Mouse (Mus musculus) intestine, embryonic 16.5 days (tissue): ENCODE results near the gene Polr2g. TPM values are rescaled to one million over a fixed set of nuclear protein-coding genes. Genes with fewer than 3 reads are reported as not detected.

ENCODE experiments used
- ATAC-seq: fragments of 200-750 bp; cut with Nextera tagmentation; 2 replicates; pipeline ENCODE4 v1.8.0; 2017; ENCODE audit warnings: moderate TSS enrichment, moderate library complexity
- H3K27ac ChIP-seq: fragments of 300-500 bp; sonication (generic); 2 replicates; pipeline ENCODE4 v1.5.1; 2014; ENCODE audit warnings: mild to moderate bottlenecking, low read length
- H3K27me3 ChIP-seq: fragments of 300-500 bp; sonication (generic); replicated peaks from 2 replicates; pipeline ENCODE4 v1.6.1; 2014; ENCODE audit warnings: low read length, control low read depth, mixed read lengths; ENCODE audit not compliant: control insufficient read depth, insufficient read depth
- H3K36me3 ChIP-seq: fragments of 300-500 bp; sonication (generic); 2 replicates; pipeline ENCODE4 v1.6.1; 2014; ENCODE audit warnings: low read length, control low read depth; ENCODE audit not compliant: control insufficient read depth, insufficient read depth
- H3K4me1 ChIP-seq: fragments of 300-500 bp; sonication (generic); 2 replicates; pipeline ENCODE4 v1.6.1; 2014; ENCODE audit warnings: low read length, control low read depth, mixed read lengths; ENCODE audit not compliant: control insufficient read depth, insufficient read depth
- H3K4me2 ChIP-seq: fragments of 300-500 bp; sonication (generic); 2 replicates; pipeline ENCODE4 v1.6.1; 2014; ENCODE audit warnings: low read depth, low read length, control low read depth
- H3K4me3 ChIP-seq: fragments of 300-500 bp; sonication (generic); 2 replicates; pipeline ENCODE4 v1.5.1; 2014; ENCODE audit warnings: mild to moderate bottlenecking, low read length
- H3K9ac ChIP-seq: fragments of 300-500 bp; sonication (generic); 2 replicates; pipeline ENCODE4 v1.6.1; 2014; ENCODE audit warnings: low read depth, low read length
- H3K9me3 ChIP-seq: fragments of 300-500 bp; sonication (generic); 2 replicates; pipeline ENCODE4 v1.6.1; 2016; ENCODE audit warnings: low read length, control low read depth; ENCODE audit not compliant: control insufficient read depth
- WGBS: fragments of 180-500 bp; shearing (Covaris S2); extraction: QIAGEN DNeasy Blood & Tissue Kit; methylation state at CpG from one replicate; pipeline ENCODE4 v1.1.7; 2014; 5-methylcytosine and 5-hydroxymethylcytosine counted together
- polyA plus RNA-seq: library from polyadenylated mRNA; unstranded; fragments of >200 nt; fragmentation: Nextera tagmentation; extraction: Ambion mirVana; gene quantifications from 2 replicates; pipeline ENCODE4 v1.2.1, GENCODE M21; 2015

Polr2g gene
- polyA plus RNA-seq, 1 experiment from 2014 or later, result 138 TPM

DNA sequence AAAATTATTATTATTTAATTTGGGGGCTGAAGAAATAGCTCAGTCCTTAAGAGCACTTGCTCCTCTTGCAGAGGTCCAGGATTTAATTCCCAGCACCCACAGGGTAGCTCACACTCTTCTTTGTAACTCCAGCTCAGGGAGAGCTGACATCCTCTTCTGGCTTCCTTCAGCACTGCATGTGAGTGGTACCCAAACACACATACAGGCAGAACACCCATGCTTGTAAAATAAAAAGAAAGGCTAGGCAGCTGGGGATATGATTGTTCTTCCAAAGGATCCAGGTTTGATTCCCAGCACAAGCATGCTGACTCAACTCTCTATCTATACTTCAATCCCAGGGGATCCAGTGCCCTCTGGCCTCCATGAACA is 554 bp upstream of the Polr2g start:
- H3K9ac ChIP-seq, result no peak overlapping the region; the same call in 1 of the 2 replicates
- ATAC-seq, result no peak
- no peaks in the 10 kb centered on the region for H3K9me3 ChIP-seq
- H3K27me3 ChIP-seq, result no peaks in the 10 kb centered on the region
- H3K4me3 ChIP-seq, result peak overlapping the region; percentile 72; the same call in 1 of the 2 replicates
- peaks cover 14% of the 10 kb centered on the region for H3K4me1 ChIP-seq
- H3K27ac ChIP-seq, result no peak overlapping the region
- peak overlapping the region; percentile 72; the same call in 1 of the 2 replicates for H3K4me2 ChIP-seq
- H3K36me3 ChIP-seq, result peaks cover 2% of the 10 kb centered on the region; the same call in 1 of the 2 replicates

DNA sequence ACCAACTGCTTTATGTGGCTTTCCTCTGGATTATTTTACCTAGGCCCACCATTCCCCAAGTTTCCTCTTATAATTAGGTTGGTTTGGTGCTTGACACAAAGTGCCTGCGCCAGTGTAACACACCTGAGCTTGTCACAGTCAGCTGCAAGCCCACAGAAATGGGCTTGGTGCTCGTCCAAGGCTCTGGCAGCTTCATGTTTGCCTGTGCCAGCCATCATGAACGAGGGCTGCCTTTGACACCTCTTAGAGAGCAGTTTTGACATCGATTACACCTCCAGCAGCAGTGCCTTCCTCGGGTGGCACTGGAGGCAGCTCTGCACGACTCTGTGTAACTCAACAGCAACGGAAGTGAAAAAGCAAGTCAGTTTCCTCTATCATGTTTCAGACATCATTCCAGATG is 8.2 kb downstream of the Polr2g start:
- Histone ChIP-seq H3K36me3 (peaks cover 15% of the 10 kb centered on the region), H3K27ac (no peak overlapping the region), H3K4me2 (no peak overlapping the region), H3K4me3 (no peak overlapping the region), H3K27me3 (no peaks in the 10 kb centered on the region), H3K9me3 (no peaks in the 10 kb centered on the region), H3K4me1 (peaks cover 3% of the 10 kb centered on the region; the same call in 1 of the 2 replicates), H3K9ac (no peak overlapping the region)
- WGBS, result 82% methylated on average over 7 of the region's 7 CpGs
- no peak for ATAC-seq

DNA sequence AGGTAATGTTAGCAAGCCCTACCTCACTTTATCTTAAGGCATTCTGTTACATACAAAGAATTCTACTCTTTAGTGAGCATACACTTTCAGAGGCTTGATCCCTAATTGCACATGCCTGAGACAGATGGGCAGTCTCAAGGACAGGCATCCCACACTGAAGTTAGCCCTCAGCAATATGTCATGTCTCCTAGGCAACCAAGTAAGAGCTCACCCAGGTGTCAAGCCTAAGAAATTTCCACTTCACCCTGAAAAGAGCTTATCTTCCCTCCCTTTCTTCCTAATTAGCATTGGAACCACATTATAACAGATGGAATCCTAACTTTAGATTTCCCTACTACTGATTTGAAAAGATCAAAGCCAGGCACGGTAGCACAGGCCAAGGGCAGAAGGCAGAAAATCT is 9.2 kb downstream of the Polr2g start:
- peaks cover 15% of the 10 kb centered on the region for H3K36me3 ChIP-seq
- no peak for ATAC-seq

GRCm38 (mm10) chr19:8788521-8788920 is 9.9 kb downstream of the Polr2g start:
- Histone ChIP-seq H3K27ac (no peak overlapping the region), H3K27me3 (no peaks in the 10 kb centered on the region), H3K9me3 (no peaks in the 10 kb centered on the region), H3K4me3 (no peak overlapping the region), H3K4me1 (peaks cover 3% of the 10 kb centered on the region; the same call in 1 of the 2 replicates), H3K4me2 (no peak overlapping the region), H3K36me3 (peaks cover 9% of the 10 kb centered on the region), H3K9ac (no peak overlapping the region)
- no peak for ATAC-seq
- WGBS, result 23% methylated on average over 3 of the region's 3 CpGs

More for the DNA sequence above, 9.2 kb downstream of the Polr2g start:
- WGBS, result 69% methylated on average over 1 of the region's 1 CpGs
- Histone ChIP-seq H3K27me3 (no peaks in the 10 kb centered on the region), H3K9me3 (no peaks in the 10 kb centered on the region), H3K4me3 (no peak overlapping the region), H3K4me1 (peaks cover 3% of the 10 kb centered on the region; the same call in 1 of the 2 replicates), H3K4me2 (no peak overlapping the region), H3K27ac (no peak overlapping the region), H3K9ac (no peak overlapping the region)

DNA sequence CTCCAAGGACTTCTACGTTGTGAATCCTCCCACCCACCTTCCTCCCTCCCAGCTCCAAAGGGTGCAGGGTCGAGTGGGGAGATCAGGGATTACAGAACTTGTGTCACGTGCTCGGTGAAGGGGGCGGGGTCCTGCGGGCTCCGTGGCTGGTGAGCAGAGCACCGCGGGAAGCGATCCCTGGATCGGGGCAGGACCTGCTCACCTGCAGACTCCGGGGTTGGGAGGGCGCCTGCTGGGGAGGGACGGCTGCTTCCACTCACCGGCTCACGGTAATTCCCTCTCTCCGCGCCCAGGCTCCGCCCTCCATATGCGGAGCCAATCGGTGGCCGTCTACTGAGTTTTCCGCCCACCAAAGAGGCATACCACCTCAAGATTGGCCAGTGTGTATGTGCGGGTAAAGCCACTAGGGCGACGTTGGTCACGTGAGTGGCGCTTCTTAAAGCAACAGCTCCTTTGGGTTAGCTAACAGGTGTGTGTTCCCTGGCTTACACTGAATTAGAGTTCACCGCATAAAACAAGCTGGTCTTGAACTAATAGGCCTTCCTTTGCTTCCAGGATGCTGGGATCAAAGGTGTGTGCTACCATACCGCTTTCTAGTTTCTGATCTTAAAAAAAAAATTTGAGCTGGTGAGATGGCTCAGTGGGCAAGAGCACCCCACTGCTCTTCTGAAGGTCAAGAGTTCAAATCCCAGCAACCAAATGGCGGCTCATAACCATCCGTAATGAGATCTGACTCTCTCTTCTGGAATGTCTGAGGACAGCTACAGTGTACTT is 12.2 kb downstream of the Polr2g start, which contains the start of gene Taf6l:
Gene Taf6l, minus strand, starts transcription at position 410 of the 774 bp plus-strand sequence.
- H3K4me2 ChIP-seq, result peak within 1 kb of the TSS; percentile 66
- H3K27ac ChIP-seq, result peak within 1 kb of the TSS; percentile 87
- no peaks in the 10 kb centered on the region for H3K9me3 ChIP-seq
- no peaks in the 10 kb centered on the region for H3K27me3 ChIP-seq
- under 1% methylated on average over 32 of the region's 32 CpGs for WGBS
- peak; percentile 99 for ATAC-seq
- H3K9ac ChIP-seq, result peak within 1 kb of the TSS; percentile 80
- H3K36me3 ChIP-seq, result peaks cover 11% of the 10 kb centered on the region; the same call in 1 of the 2 replicates
- peak within 1 kb of the TSS; percentile 77 for H3K4me3 ChIP-seq
- peaks cover 3% of the 10 kb centered on the region; the same call in 1 of the 2 replicates for H3K4me1 ChIP-seq

DNA sequence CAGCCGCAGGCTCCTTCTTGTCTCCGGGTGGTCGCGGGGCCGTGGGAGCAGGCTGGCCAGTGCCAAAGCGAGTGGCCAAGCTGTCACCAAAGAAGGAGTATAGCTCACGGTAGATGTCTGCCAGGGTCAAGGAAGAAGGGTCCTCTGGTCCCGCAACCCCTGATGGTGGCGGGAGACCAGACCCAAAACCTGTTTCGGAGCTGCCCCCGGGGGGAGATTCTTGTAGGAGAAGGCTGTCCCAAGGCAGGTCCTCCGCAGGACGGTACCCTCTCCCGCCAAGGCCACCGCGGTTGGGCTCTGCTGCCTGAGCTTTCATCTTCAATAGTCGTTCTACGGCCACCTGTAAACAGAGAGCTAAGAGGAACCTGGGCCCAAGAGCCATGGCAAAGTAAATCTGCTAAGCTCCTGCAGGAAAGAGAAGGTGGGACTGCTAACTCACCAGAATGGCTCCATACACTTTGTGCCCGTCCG is 23.4 kb downstream of the Polr2g start:
- Histone ChIP-seq H3K9me3 (no peaks in the 10 kb centered on the region), H3K4me3 (peak overlapping the region; percentile 89), H3K4me1 (peaks cover 21% of the 10 kb centered on the region), H3K27ac (peak overlapping the region; percentile 100), H3K36me3 (0 out of 2 replicates have a peak, but pooled peaks cover 3% of the 10 kb centered on the region), H3K4me2 (peak overlapping the region; percentile 95), H3K9ac (peak overlapping the region; percentile 97), H3K27me3 (no peaks in the 10 kb centered on the region)
- ATAC-seq, result peak; percentile 21
- WGBS, result 4% methylated on average over 20 of the region's 20 CpGs

DNA sequence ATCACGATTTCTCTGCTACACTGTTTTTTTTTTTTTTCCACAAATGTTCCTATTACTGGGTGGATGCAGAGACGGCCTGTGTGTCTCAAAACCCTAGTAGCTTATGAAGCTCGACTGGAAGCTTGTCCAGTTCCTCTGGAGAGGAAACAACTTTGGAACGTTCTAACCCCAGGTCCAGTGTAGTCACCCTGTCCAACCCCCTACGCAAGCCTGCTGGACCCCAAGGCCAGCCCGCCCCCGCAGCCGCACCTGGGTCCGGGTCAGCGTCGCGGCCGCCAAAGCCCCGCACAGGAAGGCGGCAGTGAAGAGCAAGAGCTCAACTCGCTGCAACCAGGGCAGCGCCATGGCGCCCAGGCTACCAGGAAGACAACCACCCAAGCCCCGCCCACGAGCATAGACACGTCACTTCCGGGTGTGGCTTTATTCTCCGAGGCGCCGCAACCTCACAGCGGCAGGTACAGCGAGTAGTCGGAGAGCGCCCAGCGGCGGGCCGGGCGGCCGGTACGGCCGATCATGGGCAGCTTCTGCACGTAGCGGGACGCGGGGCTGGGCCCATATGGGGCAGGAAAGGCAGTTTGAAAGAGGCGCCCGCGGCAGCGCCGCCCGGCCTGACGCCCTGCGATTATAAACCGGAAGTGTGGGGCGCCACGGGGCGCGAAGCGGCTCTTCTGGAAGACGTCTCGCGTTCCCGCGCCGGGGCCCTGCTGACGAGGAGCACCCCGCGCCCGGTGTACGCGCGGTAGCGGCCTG is 24.1 kb downstream of the Polr2g start, which contains the start of gene Tmem179b:
Gene Tmem179b, minus strand, starts transcription at position 382 of the 750 bp plus-strand sequence.
- Histone ChIP-seq H3K4me1 (peaks cover 21% of the 10 kb centered on the region), H3K36me3 (0 out of 2 replicates have a peak, but pooled peaks cover 5% of the 10 kb centered on the region), H3K4me2 (peak within 1 kb of the TSS; percentile 95), H3K27ac (peak within 1 kb of the TSS; percentile 100), H3K9me3 (no peaks in the 10 kb centered on the region), H3K27me3 (no peaks in the 10 kb centered on the region), H3K9ac (peak within 1 kb of the TSS; percentile 97), H3K4me3 (peak within 1 kb of the TSS; percentile 89)
- ATAC-seq, result peak; percentile 93
- under 1% methylated on average over 68 of the region's 68 CpGs for WGBS

DNA sequence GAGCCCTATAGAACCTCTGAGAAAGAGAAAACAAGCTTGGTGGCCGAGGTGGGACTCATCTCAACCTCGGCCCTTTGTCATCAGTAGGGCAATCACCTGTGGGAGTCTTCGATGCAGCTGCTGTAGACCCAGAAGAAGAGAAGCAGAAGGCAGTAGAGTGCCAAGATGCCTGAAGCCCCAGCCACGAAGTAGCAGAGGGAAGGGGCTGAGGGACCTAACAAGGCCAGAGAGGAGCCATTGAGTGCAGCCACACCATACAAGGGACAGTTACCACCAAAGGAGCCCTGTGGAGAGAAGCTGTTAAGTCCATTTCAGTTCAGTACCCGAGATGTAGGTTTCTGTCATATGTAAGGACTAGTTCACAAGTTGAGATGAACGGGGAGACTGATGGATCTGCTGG is 25.0 kb downstream of the Polr2g start:
- Histone ChIP-seq H3K9ac (peak overlapping the region; percentile 97), H3K27me3 (no peaks in the 10 kb centered on the region), H3K36me3 (0 out of 2 replicates have a peak, but pooled peaks cover 5% of the 10 kb centered on the region), H3K9me3 (no peaks in the 10 kb centered on the region), H3K27ac (peak overlapping the region; percentile 52; the same call in 1 of the 2 replicates), H3K4me2 (peak overlapping the region; percentile 95), H3K4me3 (peak overlapping the region; percentile 89), H3K4me1 (peaks cover 21% of the 10 kb centered on the region)
- 43% methylated on average over 6 of the region's 6 CpGs for WGBS
- no peak for ATAC-seq

DNA sequence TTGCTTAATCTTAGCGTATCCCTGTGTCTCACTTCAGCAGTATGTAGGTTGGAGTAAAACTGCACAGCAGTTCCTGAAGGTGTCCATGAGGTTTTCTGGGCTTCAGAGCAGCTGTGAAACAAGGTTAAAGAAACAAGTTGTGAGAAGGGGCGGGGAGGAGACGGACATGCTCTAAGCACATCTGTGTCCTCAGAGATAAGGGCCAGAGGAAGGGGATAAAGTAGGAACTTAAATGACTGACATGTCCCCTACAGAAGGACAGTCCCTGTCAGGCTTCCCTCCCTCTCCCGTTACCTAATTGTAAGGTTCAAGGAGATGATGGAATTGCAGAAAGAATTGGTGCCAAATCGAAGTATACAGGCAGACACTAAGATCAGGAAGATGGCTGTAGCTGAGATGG is 25.4 kb downstream of the Polr2g start:
- Histone ChIP-seq H3K4me3 (peak overlapping the region; percentile 89), H3K27ac (0 out of 2 replicates have a peak overlapping the region, but pooled peaks have one; percentile 50), H3K9me3 (no peaks in the 10 kb centered on the region), H3K27me3 (no peaks in the 10 kb centered on the region), H3K9ac (peak overlapping the region; percentile 97), H3K4me2 (peak overlapping the region; percentile 95), H3K4me1 (peaks cover 21% of the 10 kb centered on the region), H3K36me3 (0 out of 2 replicates have a peak, but pooled peaks cover 5% of the 10 kb centered on the region)
- no peak for ATAC-seq
- WGBS, result 75% methylated on average over 5 of the region's 5 CpGs
